Mouse (Mus musculus) urinary bladder, postnatal 36 days (tissue): ENCODE data around the gene Elmo1.

Experiments used
- DNase-seq, 2 experiments: peaks; one replicate each; pipeline ENCODE4 v3.0.0; 2022; ENCODE audit warnings: low spot score in 2 of 2, mixed read lengths in 1 of 2

Elmo1 gene

DNA sequence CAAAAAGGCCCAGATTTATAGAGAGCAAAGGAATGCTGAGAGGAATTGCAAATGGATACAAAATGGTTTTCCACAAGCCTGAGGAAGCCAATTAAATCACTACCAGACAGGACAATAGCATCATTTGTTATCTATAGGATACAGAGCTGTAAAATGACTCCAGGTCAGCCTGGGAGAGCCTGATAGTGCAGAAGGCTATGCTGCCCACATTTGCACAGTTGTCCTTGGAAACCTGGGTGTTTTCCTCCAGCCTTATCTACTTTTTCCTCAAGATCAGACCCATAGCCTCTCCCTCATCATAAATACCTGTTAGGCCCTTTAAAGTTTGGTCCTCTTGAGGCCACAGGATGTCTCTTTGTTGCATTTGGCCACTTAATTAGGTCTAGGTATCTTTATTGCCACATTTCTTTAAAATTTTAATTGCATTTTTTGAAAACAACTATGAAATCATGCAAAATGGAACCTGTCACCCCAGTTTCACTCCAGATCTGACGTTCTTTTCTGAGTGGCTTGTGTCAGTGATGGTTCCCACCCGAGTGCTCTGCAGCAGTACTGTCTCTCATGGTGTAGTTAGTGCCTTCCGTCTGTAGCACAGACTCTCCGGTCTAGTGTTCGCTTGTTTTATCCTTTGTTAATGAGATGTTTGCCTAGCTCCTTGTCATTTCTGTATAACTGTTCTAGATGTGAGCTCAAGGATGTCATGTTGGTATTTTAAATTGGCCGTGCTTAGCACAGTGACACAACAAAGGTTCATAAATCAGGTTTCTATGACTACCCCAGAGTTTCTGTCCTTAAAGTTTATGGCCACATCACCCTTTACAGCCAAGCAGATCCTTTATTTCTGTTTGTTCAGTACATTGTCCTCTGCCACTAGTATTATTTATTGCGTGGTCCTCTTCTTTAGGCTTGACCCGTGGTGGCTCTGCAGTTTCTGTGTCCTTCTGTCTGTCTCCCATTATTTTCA lies 167.4 kb downstream of the Elmo1 start:
- DNase-seq: no peak

DNA sequence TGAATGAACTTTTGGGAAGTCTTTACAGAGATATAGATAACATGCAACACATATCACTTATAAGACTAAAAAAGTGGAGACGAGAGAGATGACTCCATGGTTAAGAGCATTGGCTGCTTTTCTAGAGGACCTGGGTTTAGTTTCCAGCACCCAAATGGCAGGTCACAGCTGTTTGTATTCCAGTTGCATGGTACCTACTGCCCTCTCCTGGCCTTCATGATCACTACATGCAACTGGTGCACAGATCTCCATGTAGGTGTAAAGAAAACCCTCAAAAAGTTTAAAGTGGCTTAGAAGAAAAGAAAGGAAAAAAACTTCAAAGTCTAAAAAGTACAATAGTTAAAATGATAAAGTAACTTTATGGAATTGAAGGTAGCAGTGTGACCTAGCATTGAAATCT lies 172.8 kb downstream of the Elmo1 start:
- DNase-seq: no peak

- no peak for DNase-seq
Observed at GRCm38 (mm10) chr13:20270148-20270547, 179.8 kb downstream of the Elmo1 start.

DNA sequence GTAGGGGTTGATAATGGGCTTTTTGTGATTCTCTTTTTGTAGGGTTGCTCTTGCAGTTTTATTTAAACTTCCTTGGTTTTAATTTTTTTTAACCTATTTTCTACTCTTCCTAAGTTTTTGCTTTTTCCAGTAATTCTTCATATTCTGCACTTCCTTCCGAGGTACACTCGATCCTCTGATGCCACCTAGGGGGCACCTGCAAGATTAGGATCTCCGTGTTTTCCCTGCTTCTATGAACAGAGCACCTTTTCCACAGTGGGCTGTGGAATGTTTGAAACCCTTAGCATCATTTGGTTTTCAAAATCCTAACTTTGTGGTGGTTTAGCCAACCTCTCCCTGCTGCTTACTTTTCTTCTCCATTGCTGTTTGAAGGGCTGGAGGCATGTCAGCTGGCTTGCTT lies 181.4 kb downstream of the Elmo1 start:
- DNase-seq: no peak

DNA sequence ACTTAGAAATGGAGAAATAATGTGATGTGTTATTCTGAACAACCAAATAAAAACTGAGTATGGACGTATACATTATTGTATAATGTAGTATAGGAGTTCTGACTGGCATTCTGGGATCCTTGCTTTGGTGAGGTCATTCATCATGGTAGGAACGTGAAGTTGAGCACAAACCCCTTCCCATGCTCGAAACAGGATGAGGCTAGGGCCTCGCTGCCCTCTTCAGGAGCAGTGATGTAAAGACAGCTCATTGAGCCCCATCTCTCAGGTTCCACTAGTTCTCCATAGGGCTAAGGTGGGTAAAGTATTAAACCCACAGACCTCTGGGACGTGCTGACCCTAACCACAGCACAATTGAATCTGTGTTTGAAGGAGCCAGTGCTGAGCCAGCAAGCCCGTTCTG lies 182.2 kb downstream of the Elmo1 start:
- no peak for DNase-seq

GRCm38 (mm10) chr13:20279889-20280288 lies 189.5 kb downstream of the Elmo1 start:
- no peak for DNase-seq

GRCm38 (mm10) chr13:20283891-20284290 lies 193.5 kb downstream of the Elmo1 start:
- DNase-seq: no peak

GRCm38 (mm10) chr13:20286680-20287079 lies 196.3 kb downstream of the Elmo1 start:
- no peak for DNase-seq

DNA sequence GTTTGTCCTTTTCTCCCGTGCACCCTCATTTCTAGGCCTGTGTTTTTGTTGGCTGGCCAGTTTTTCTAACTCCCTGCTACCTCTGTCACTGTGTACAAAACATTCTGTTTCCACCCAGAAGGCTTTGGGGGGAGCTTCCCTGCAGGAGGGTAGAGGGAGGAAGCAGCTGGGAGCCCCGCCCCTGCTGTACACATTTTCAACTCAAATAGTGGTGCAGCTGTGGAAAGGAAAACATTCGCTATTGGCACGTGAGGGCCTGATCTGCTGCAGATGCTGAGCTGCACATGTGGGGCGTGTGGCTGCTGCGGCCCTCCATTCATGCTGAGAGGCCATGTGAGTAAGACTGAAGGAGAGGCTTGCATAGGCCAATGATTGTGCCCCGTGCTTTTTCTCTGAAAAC lies 198.0 kb downstream of the Elmo1 start:
- peak in 1 of 2 experiments; percentile 15 for DNase-seq

GRCm38 (mm10) chr13:20290412-20290811 lies 200.0 kb downstream of the Elmo1 start:
- DNase-seq: peak in 1 of 2 experiments; percentile 25

DNA sequence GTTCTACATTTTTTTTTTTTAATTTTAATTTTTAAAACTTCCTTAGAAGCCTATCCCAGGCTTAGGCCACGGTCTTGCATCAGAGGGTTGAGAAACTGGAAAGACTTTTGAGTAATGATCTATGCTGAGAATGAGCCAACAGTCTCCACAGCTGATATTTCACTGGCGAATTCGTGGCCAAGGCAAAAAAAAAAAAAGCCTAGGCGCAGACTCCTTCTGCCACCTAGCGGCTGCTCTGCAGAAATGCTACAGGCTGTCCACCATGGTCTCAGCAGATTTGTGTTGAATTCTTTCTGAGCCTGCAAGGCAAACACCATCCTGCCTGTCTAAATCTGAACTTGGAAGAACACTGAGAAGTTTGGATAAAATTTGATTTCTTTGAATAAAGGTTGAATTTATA lies 202.0 kb downstream of the Elmo1 start:
- peak; percentile 19 to 46 for DNase-seq

- no peak for DNase-seq
Observed at GRCm38 (mm10) chr13:20295278-20295970, 205.0 kb downstream of the Elmo1 start.

GRCm38 (mm10) chr13:20297841-20298240 lies 207.4 kb downstream of the Elmo1 start:
- DNase-seq: peak; percentile 23 to 30

GRCm38 (mm10) chr13:20299424-20299823 lies 209.0 kb downstream of the Elmo1 start:
- DNase-seq: no peak

DNA sequence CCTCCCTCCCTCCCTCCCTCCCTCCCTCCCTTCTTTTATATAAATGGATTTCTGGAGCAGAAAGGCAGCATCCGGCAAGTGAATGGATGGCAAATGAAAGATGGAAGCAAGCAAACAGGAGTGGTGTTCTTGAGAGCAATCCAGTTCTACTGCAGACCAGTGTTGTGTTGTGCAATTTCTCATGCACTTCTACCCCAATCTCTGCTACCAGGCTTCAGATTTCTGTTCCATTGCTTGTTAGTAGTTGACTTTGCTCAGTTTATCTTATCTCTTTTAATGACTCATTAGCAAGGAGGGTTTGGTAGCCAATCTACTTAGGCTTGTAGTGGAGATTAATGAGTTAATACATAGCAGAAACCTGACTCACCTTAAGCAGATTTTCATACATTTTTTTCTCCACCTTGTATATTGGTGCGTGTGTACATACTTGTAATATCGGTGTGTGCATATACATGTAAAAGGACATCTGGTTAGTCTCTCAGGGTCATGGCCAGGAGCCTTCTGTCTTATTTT lies 209.7 kb downstream of the Elmo1 start:
- no peak for DNase-seq

DNA sequence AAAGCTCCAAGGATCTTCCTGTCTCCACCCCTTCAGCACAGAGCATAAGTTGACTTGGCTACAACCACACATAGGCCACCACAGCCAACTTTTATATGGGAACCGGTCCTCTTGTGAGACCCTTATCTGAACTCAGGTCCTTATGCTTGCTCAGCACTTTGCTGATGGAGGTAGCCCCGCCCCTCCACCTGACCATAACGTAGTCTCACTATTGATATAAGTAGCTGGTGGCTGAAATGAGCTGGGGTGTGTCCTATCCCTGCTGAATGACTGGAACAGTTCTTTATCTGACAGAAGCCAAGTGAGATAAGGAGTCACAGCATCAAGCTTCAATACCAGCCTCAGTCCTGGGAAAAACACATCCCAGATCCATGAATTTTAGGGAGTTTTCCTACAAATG lies 210.2 kb downstream of the Elmo1 start:
- DNase-seq: no peak

- DNase-seq: no peak
Observed at GRCm38 (mm10) chr13:20301760-20302159, 211.4 kb downstream of the Elmo1 start.

- DNase-seq: no peak
Observed at GRCm38 (mm10) chr13:20305621-20306020, 215.2 kb downstream of the Elmo1 start.

GRCm38 (mm10) chr13:20306180-20307177 lies 216.1 kb downstream of the Elmo1 start:
- no peak for DNase-seq

DNA sequence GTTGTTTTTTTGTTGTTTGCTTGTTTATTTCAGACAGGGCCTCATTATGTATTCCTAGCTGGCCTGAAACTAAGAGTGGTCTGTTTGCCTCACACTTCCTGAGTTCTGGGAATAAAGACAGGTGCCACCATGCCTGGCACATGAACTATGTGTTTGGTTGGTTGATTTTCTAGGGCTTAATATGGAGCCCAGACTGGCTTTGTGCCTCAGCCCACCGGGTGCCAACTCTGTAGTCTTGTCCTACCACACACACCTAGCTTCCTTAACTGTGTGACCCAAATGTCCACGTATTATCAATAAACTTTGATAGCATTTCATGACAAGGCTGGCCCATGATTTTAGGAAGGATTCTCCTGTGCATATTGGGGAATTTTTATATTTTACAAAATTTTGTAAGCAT lies 217.0 kb downstream of the Elmo1 start:
- DNase-seq: no peak

- peak; percentile 66 to 79 for DNase-seq
Observed at GRCm38 (mm10) chr13:20311612-20312011, 221.2 kb downstream of the Elmo1 start.
